Mouse (Mus musculus) thymus, adult 2 months (tissue): Measurements from ENCODE around the gene Pih1d2.

Source experiments
- CTCF ChIP-seq: fragments of 200-500 bp; IDR thresholded peaks from 2 replicates; pipeline ENCODE4 v1.5.1; 2012; ENCODE audit warnings: mild to moderate bottlenecking, control low read depth, low read length, moderate library complexity, borderline replicate concordance; ENCODE audit not compliant: control insufficient read depth, poor library complexity, insufficient read depth; ENCODE audit errors: extremely low read depth
- POLR2A ChIP-seq: fragments of 200-500 bp; IDR thresholded peaks from 2 replicates; pipeline ENCODE4 v1.6.1; 2012; ENCODE audit warnings: mild to moderate bottlenecking, low read length, control low read depth, moderate library complexity; ENCODE audit not compliant: control insufficient read depth, poor library complexity, insufficient read depth; ENCODE audit errors: extremely low read depth

GRCm38 (mm10) chr9:50592955-50593354, 24.2 kb upstream of the Pih1d2 start:
- TF ChIP-seq CTCF (no peak), POLR2A (no peak)
